Mouse (Mus musculus) ES-E14 (cell line): ENCODE results near the gene Zmynd10.

Experiments
- HCFC1 ChIP-seq: IDR thresholded peaks from 2 replicates; pipeline ENCODE4 v1.6.1; 2012; ENCODE audit warnings: low read length, inconsistent platforms, borderline replicate concordance; ENCODE audit not compliant: insufficient read depth
- MAFK ChIP-seq: IDR thresholded peaks from 2 replicates; pipeline ENCODE4 v1.6.1; 2014; ENCODE audit warnings: mild to moderate bottlenecking, low read depth, low read length, inconsistent platforms; ENCODE audit not compliant: insufficient read depth
- ZC3H11A ChIP-seq: IDR thresholded peaks from 2 replicates; pipeline ENCODE4 v1.6.1; 2012; ENCODE audit warnings: low read depth, mild to moderate bottlenecking, inconsistent platforms, low read length, borderline replicate concordance
- ZNF384 ChIP-seq: IDR thresholded peaks from 2 replicates; pipeline ENCODE4 v1.6.1; 2012; ENCODE audit warnings: low read depth, low read length, inconsistent platforms

DNA sequence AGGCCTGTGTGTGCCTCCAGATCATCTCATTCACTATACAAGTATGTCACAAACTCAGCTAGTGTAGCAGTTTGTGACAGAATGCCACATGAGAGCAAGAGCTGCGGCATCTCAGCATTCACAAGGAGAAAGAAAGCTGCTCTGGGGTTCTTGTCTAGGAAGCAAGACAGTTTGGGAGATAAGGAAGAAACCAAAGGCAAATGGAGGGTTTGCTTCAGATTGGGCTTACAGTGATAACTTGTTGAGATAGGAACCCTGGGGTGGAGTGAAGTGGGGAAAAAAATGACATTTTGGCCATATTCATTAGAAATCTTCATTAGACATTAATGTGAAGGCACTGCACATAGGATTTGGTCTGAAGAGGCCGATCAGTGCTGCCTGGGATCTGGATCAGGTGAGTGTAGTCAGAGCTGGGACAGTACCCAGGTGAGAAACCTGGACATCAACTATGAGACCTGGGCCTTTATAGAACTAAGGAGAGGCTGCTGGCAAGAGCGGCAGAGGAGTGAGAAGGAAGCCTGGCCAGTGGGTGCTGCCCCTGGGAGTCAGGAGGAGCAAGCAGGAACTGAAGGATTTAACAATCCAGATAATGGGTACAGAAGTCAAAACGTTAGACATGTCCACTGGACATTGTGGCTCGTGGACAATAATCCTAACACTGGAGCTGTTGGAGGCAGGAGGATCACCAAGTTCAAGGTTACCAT lies 5.7 kb downstream of the Zmynd10 start:
- no peak for TF ChIP-seq MAFK
- TF ChIP-seq ZC3H11A = no peak
- TF ChIP-seq HCFC1 = no peak
- TF ChIP-seq ZNF384 = no peak
